Mouse (Mus musculus): ENCODE measurements around the gene Serpina3i.

DNA sequence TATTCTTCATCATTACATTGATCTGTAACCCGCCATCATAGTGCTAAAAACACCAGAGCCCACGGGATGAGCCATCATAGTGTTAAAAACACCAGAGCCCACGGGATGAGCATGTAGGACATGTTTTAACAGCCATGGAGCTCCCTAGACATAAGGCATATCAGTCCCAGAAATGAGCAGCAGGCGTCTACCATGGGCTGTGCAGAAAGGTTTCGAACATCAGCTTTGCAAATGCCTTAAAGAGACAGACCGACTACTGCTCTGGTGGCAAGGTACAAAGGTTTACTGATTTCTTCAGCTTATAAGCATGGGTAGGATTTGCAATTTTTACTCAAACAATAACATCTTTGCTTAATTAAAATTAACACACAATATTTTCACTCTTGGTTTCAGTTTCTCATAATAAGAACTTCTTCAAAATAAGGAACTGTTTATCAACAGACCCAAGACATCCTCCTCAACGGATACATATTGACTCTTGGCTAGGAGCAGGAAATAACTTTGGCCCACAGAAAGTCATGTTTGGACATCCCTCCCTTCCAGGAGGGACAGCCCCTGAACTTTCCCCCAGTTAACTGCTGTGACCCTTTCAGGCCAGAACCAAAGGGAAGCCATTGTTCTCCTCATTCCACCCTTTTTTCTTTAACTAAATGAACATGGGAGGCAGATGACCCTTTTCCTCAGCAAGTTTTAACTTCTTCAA lies 38.2 kb upstream of the Serpina3i start:
- no peak for TF ChIP-seq CTCF (conservative IDR thresholded peaks at IDR 0.05; ENCODE audit: insufficient read depth, insufficient read length, low read depth, low read length)
- no peak for TF ChIP-seq POLR2A (IDR thresholded peaks at IDR 0.05; ENCODE audit: low read depth, low read length)
